Mouse (Mus musculus) heart, adult 2 months (tissue): ENCODE data around the gene BC100530. TPM values are rescaled to one million over a fixed set of nuclear protein-coding genes. Genes with fewer than 3 reads are reported as not detected.

ENCODE experiments used
- polyA plus RNA-seq: library from polyadenylated mRNA; depleted of rRNA; stranded (reverse); fragments of >200 nt; gene quantifications from 2 replicates; pipeline ENCODE4 v1.2.3, GENCODE M21; 2012; rRNA removed
- total RNA-seq, 2 experiments: library from RNA; stranded (reverse); gene quantifications; 2 replicates each; pipeline ENCODE4 v1.2.3; 2021

Gene BC100530
- total and polyA plus RNA-seq, 3 experiments, result not detected

Other genes starting within 250 kb of the BC100530 start
- not detected for gene Csta1, start 236.5 kb downstream of the BC100530 start, total RNA-seq
- gene Csta1, start 236.5 kb downstream of the BC100530 start, polyA plus RNA-seq, result not detected in 2 replicates
- gene Stfa2l1, start 210.9 kb downstream of the BC100530 start, total RNA-seq, result not detected
- gene Stfa2l1, start 210.9 kb downstream of the BC100530 start, polyA plus RNA-seq, result not detected in 2 replicates
- gene Gm5483, start 183.5 kb downstream of the BC100530 start, total RNA-seq, result not detected
- not detected in 2 replicates for gene Gm5483, start 183.5 kb downstream of the BC100530 start, polyA plus RNA-seq
- not detected for gene Gm5416, start 157.3 kb downstream of the BC100530 start, total RNA-seq
- not detected in 2 replicates for gene Gm5416, start 157.3 kb downstream of the BC100530 start, polyA plus RNA-seq
- not detected for gene 2010005H15Rik, start 146.3 kb downstream of the BC100530 start, total RNA-seq
- not detected in 2 replicates for gene 2010005H15Rik, start 146.3 kb downstream of the BC100530 start, polyA plus RNA-seq
- gene Stfa1, start 90.8 kb downstream of the BC100530 start, total RNA-seq, result not detected
- not detected in 2 replicates for gene Stfa1, start 90.8 kb downstream of the BC100530 start, polyA plus RNA-seq
- gene BC117090, start 33.4 kb downstream of the BC100530 start, total RNA-seq, result not detected
- not detected in 2 replicates for gene BC117090, start 33.4 kb downstream of the BC100530 start, polyA plus RNA-seq
- not detected for gene Stfa2, start 40.7 kb upstream of the BC100530 start, total RNA-seq
- gene Stfa2, start 40.7 kb upstream of the BC100530 start, polyA plus RNA-seq, result not detected in 2 replicates
- gene Stfa3, start 87.6 kb upstream of the BC100530 start, total RNA-seq, result not detected
- gene Stfa3, start 87.6 kb upstream of the BC100530 start, polyA plus RNA-seq, result not detected in 2 replicates
- gene Casr, start 194.4 kb upstream of the BC100530 start, total RNA-seq, result under 1 TPM in 1 of 2 experiments, not detected in 1; 0.05 TPM
- gene Casr, start 194.4 kb upstream of the BC100530 start, polyA plus RNA-seq, result not detected in 2 replicates